Mouse (Mus musculus) lung, postnatal 0 days (tissue): ENCODE results near the gene Rfx6.

Source experiments
- CTCF ChIP-seq: IDR thresholded peaks from 2 replicates; pipeline ENCODE4 v1.5.1; 2016; ENCODE audit warnings: antibody characterized with exemption, mild to moderate bottlenecking
- EP300 ChIP-seq: IDR thresholded peaks from 2 replicates; pipeline ENCODE4 v1.6.1; 2016; ENCODE audit warnings: antibody characterized with exemption, mild to moderate bottlenecking, control low read depth

- TF ChIP-seq CTCF (no peak), EP300 (no peak)
Measured at GRCm38 (mm10) chr10:51671583-51671982, 6.0 kb upstream of the Rfx6 start.
